Mouse (Mus musculus) CH12.LX (cell line): ENCODE measurements at regions not wholly inside any gene's neighbourhood (a gene's known extent, or its start where the extent isn't known, plus 50 kb on each side); places are given as distances from the start of the nearest gene placed in this dataset.

Experiments used
- DNase-seq: peaks from one replicate; pipeline ENCODE4 v3.0.0-alpha.2; 2013; ENCODE audit errors: extremely low read depth
- H3K27ac ChIP-seq: 2 replicates; pipeline ENCODE4 v1.5.1; 2012; ENCODE audit warnings: low read depth, mild to moderate bottlenecking, control low read depth, moderate library complexity; ENCODE audit not compliant: insufficient read depth
- H3K27me3 ChIP-seq: replicated peaks from 2 replicates; pipeline ENCODE3; 2012; ENCODE audit warnings: inconsistent platforms
- H3K36me3 ChIP-seq, 2 experiments: replicated peaks in 1 of 2; 2 replicates each; pipeline versions ENCODE3 to v1.6.1; 2012; ENCODE audit warnings: inconsistent platforms in 1 of 2, low read length in 1 of 2, mild to moderate bottlenecking in 1 of 2, mixed read lengths in 1 of 2, moderate library complexity in 1 of 2; ENCODE audit not compliant: control insufficient read depth in 1 of 2, insufficient read depth in 1 of 2
- H3K4me1 ChIP-seq, 2 experiments: 2 replicates each; pipeline ENCODE4 v1.6.1; 2012; ENCODE audit warnings: inconsistent platforms in 1 of 2, moderate library complexity in 1 of 2; ENCODE audit not compliant: insufficient read depth in 2 of 2, control insufficient read depth in 1 of 2
- H3K4me2 ChIP-seq: 2 replicates; pipeline ENCODE4 v1.6.1; 2012; ENCODE audit warnings: low read depth, mild to moderate bottlenecking, control low read depth; ENCODE audit not compliant: poor library complexity, insufficient read depth, severe bottlenecking
- H3K4me3 ChIP-seq, 3 experiments: fragments of 150-350 bp in 1 of 3; sonication (generic) in 1 of 3; replicated peaks in 1 of 3; 2 replicates each; pipeline versions ENCODE3 to v1.5.1; 2011 to 2012; ENCODE audit warnings: low read depth in 2 of 3, low read length in 2 of 3, mild to moderate bottlenecking in 2 of 3, moderate library complexity in 2 of 3, control low read depth in 1 of 3, improper control_type of control experiment in 1 of 3, inconsistent platforms in 1 of 3, mixed read lengths in 1 of 3; ENCODE audit not compliant: poor library complexity in 1 of 3
- H3K79me2 ChIP-seq: replicated peaks from 2 replicates; pipeline ENCODE4 v1.6.1; 2012; ENCODE audit warnings: mild to moderate bottlenecking, moderate library complexity; ENCODE audit not compliant: control insufficient read depth, poor library complexity, insufficient read depth, severe bottlenecking; ENCODE audit errors: extremely low read depth
- H3K9ac ChIP-seq: 2 replicates; pipeline ENCODE4 v1.6.1; 2012; ENCODE audit warnings: low read depth, mild to moderate bottlenecking, control low read depth, moderate library complexity; ENCODE audit not compliant: insufficient read depth
- H3K9me3 ChIP-seq: replicated peaks from 2 replicates; pipeline ENCODE3; 2012; ENCODE audit warnings: low read length, inconsistent platforms, mixed read lengths
- BHLHE40 ChIP-seq: IDR thresholded peaks from 2 replicates; pipeline ENCODE4 v1.6.1; 2011; ENCODE audit warnings: mild to moderate bottlenecking, low read depth, low read length, improper control_type of control experiment
- CHD1 ChIP-seq: IDR thresholded peaks from 2 replicates; pipeline ENCODE4 v1.6.1; 2012; ENCODE audit warnings: low read depth, low read length, improper control_type of control experiment, inconsistent platforms
- CTCF ChIP-seq, 2 experiments: IDR thresholded peaks in 1 of 2; conservative IDR thresholded peaks in 1 of 2; 2 replicates each; pipeline ENCODE4 v1.5.1; 2011 to 2012; ENCODE audit warnings: low read depth in 2 of 2, low read length in 2 of 2, improper control_type of control experiment in 1 of 2, inconsistent platforms in 1 of 2, mild to moderate bottlenecking in 1 of 2, moderate library complexity in 1 of 2
- EP300 ChIP-seq: IDR thresholded peaks from 2 replicates; pipeline ENCODE4 v1.6.1; 2011; ENCODE audit warnings: low read length, improper control_type of control experiment
- ETS1 ChIP-seq: conservative IDR thresholded peaks from 2 replicates; pipeline ENCODE4 v1.6.1; 2012; ENCODE audit warnings: low read depth, mild to moderate bottlenecking, inconsistent platforms, low read length, improper control_type of control experiment, moderate library complexity
- IRF4 ChIP-seq: IDR thresholded peaks from 2 replicates; pipeline ENCODE4 v1.6.1; 2014; ENCODE audit warnings: low read depth, mild to moderate bottlenecking, inconsistent platforms, low read length, improper control_type of control experiment
- JUND ChIP-seq: conservative IDR thresholded peaks from 2 replicates; pipeline ENCODE4 v1.6.1; 2011; ENCODE audit warnings: low read depth, low read length, improper control_type of control experiment
- MAX ChIP-seq: IDR thresholded peaks from 2 replicates; pipeline ENCODE4 v1.6.1; 2011; ENCODE audit warnings: low read length, improper control_type of control experiment
- MAZ ChIP-seq: IDR thresholded peaks from 2 replicates; pipeline ENCODE4 v1.6.1; 2012; ENCODE audit warnings: low read depth, mild to moderate bottlenecking, inconsistent platforms, low read length, improper control_type of control experiment, moderate library complexity
- MEF2A ChIP-seq: IDR thresholded peaks from 2 replicates; pipeline ENCODE4 v1.6.1; 2014; ENCODE audit warnings: low read depth, mild to moderate bottlenecking, inconsistent platforms, low read length, improper control_type of control experiment, borderline replicate concordance
- MXI1 ChIP-seq: IDR thresholded peaks from 2 replicates; pipeline ENCODE4 v1.6.1; 2011; ENCODE audit warnings: mild to moderate bottlenecking, low read depth, low read length, improper control_type of control experiment
- NELFE ChIP-seq: IDR thresholded peaks from 2 replicates; pipeline ENCODE4 v1.6.1; 2011; ENCODE audit warnings: low read depth, low read length, improper control_type of control experiment
- NRF1 ChIP-seq: IDR thresholded peaks from 2 replicates; pipeline ENCODE4 v1.6.1; 2014; ENCODE audit warnings: low read depth, mild to moderate bottlenecking, inconsistent platforms, low read length, improper control_type of control experiment, moderate library complexity
- POLR2AphosphoS2 ChIP-seq: IDR thresholded peaks from 2 replicates; pipeline ENCODE4 v1.6.1; 2011; ENCODE audit warnings: low read depth, low read length, improper control_type of control experiment
- RAD21 ChIP-seq: IDR thresholded peaks from 2 replicates; pipeline ENCODE4 v1.6.1; 2011; ENCODE audit warnings: low read depth, mild to moderate bottlenecking, low read length, improper control_type of control experiment, moderate library complexity
- SIN3A ChIP-seq: IDR thresholded peaks from 2 replicates; pipeline ENCODE4 v1.6.1; 2012; ENCODE audit warnings: low read length, improper control_type of control experiment, inconsistent platforms
- SMC3 ChIP-seq: IDR thresholded peaks from 2 replicates; pipeline ENCODE4 v1.6.1; 2011; ENCODE audit warnings: low read depth, low read length, improper control_type of control experiment
- TCF12 ChIP-seq: IDR thresholded peaks from 2 replicates; pipeline ENCODE4 v1.6.1; 2014; ENCODE audit warnings: low read depth, mild to moderate bottlenecking, inconsistent platforms, low read length, improper control_type of control experiment
- USF1 ChIP-seq: IDR thresholded peaks from 2 replicates; pipeline ENCODE4 v1.6.1; 2014; ENCODE audit warnings: low read depth, mild to moderate bottlenecking, inconsistent platforms, low read length, improper control_type of control experiment
- USF2 ChIP-seq: conservative IDR thresholded peaks from 2 replicates; pipeline ENCODE4 v1.6.1; 2011; ENCODE audit warnings: low read depth, low read length, improper control_type of control experiment
- ZMIZ1 ChIP-seq: IDR thresholded peaks from 2 replicates; pipeline ENCODE4 v1.6.1; 2012; ENCODE audit warnings: low read depth, mild to moderate bottlenecking, inconsistent platforms, low read length, improper control_type of control experiment
- ZNF384 ChIP-seq: IDR thresholded peaks from 2 replicates; pipeline ENCODE4 v1.6.1; 2012; ENCODE audit warnings: low read depth, low read length, improper control_type of control experiment, inconsistent platforms
- dilution Hi-C: fragments of 300-500 bp; cut with MboI; formaldehyde crosslinking; loops from 2 replicates; pipeline ENCODE4 v1.14.3; 2020; ENCODE audit warnings: low sequenced_read_pairs; ENCODE audit not compliant: extremely low pct_unique_long_range_greater_than_20kb, extremely low pct_ligation_motif_present
- in situ Hi-C: fragments of 300-500 bp; cut with MboI; formaldehyde crosslinking; loops from 3 replicates; pipeline ENCODE4 v1.14.3; 2019; ENCODE audit warnings: low sequenced_read_pairs, low pct_ligation_motif_present, low pct_unique_long_range_greater_than_20kb, mixed read lengths

DNA sequence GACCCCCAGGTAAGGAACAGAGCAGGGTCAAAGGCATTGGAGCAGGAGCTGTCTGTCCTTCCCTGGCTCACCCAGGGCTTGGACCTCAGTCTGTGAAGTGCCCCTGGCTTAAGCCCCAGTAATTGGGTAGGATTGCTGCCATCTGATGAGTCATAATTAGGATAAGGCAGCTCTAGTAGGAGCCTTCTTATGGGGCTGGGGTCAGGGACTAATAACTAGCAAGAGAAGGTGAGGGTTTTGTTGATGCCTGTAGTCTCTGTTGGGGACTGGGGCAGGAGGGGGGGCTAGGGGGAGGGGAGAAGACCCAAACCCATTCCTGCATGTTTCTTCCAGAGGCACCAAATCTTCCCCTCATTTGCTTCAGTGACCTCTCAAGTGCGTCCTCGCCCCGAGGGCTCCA is 172.4 kb upstream of the Mki67 start:
- Histone ChIP-seq H3K27ac (no peak overlapping the region), H3K4me3 (no peak overlapping the region), H3K27me3 (peaks cover 84% of the 10 kb centered on the region), H3K36me3 (no peaks in the 10 kb centered on the region), H3K4me1 (no peaks in the 10 kb centered on the region), H3K79me2 (no peaks in the 10 kb centered on the region), H3K9ac (no peak overlapping the region), H3K4me2 (no peak overlapping the region), H3K9me3 (peaks cover 8% of the 10 kb centered on the region)
- no peak for DNase-seq
- TF ChIP-seq ZMIZ1 (no peak), NELFE (no peak), BHLHE40 (no peak), NRF1 (no peak), SIN3A (no peak), JUND (no peak), MAX (no peak), ZNF384 (no peak), USF2 (no peak), CTCF (conservative IDR thresholded peaks at IDR 0.05 in 1 of 2, IDR thresholded peaks at IDR 0.05 in 1 of 2; ENCODE audit: low read depth in 2 of 2, low read length in 2 of 2) (no peak), CHD1 (no peak), EP300 (no peak), USF1 (no peak), MAZ (no peak), SMC3 (no peak), POLR2AphosphoS2 (no peak), MEF2A (no peak), IRF4 (no peak), ETS1 (no peak), TCF12 (no peak)
- in situ Hi-C loops (no loop called here), dilution Hi-C loops (no loop called here)

DNA sequence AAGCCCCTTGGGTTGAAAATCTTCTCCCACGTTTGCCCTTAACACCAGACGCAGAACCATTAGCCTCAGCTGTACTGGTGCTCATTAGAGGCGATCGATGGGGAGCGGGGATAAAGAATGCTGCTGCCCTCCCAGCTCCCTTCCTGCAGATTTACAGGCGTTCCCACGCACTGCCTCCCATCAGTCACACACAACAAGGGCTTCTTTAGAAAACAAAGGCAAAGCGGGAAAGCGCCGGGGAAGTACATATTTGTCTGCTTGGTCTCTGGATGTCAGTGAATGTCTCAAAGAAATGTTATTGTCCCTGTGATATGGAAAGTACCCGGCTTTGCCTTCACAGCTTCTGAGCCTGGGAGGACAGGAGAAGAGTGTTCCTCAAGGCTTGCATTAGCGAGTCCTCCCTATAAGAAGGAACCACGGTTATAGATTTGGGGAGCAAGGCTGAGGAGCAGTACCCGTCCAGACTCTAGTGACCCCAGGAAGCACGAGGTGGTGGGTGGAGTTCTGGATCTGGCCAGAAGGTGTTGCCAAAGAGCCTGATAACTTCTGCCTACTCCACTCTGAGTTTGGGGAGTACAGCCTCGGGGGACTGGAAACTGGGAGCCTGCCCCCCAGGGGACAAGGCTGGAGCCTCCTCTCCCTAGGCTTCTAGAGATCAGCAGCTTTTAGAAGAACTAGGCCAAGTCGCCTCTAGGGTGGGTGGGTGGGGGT is 173.0 kb upstream of the Mki67 start:
- DNase-seq = no peak
- Histone ChIP-seq H3K79me2 (no peaks in the 10 kb centered on the region), H3K27ac (no peak overlapping the region), H3K27me3 (peaks cover 84% of the 10 kb centered on the region), H3K4me1 (no peaks in the 10 kb centered on the region), H3K9ac (no peak overlapping the region), H3K4me3 (no peak overlapping the region), H3K4me2 (no peak overlapping the region), H3K36me3 (no peaks in the 10 kb centered on the region), H3K9me3 (peaks cover 8% of the 10 kb centered on the region)
- in situ Hi-C loops (no loop called here), dilution Hi-C loops (no loop called here)
- TF ChIP-seq EP300 (no peak), RAD21 (peak; percentile 28), MXI1 (no peak), SMC3 (peak; percentile 14; the same call in 1 of the 2 replicates), CTCF (conservative IDR thresholded peaks at IDR 0.05 in 1 of 2, IDR thresholded peaks at IDR 0.05 in 1 of 2; ENCODE audit: low read depth in 2 of 2, low read length in 2 of 2) (peak in 1 of 2 experiments; percentile 44; a peak in 3 of 4 replicates)
